Mouse (Mus musculus): ENCODE data around the gene Nckap5.

DNA sequence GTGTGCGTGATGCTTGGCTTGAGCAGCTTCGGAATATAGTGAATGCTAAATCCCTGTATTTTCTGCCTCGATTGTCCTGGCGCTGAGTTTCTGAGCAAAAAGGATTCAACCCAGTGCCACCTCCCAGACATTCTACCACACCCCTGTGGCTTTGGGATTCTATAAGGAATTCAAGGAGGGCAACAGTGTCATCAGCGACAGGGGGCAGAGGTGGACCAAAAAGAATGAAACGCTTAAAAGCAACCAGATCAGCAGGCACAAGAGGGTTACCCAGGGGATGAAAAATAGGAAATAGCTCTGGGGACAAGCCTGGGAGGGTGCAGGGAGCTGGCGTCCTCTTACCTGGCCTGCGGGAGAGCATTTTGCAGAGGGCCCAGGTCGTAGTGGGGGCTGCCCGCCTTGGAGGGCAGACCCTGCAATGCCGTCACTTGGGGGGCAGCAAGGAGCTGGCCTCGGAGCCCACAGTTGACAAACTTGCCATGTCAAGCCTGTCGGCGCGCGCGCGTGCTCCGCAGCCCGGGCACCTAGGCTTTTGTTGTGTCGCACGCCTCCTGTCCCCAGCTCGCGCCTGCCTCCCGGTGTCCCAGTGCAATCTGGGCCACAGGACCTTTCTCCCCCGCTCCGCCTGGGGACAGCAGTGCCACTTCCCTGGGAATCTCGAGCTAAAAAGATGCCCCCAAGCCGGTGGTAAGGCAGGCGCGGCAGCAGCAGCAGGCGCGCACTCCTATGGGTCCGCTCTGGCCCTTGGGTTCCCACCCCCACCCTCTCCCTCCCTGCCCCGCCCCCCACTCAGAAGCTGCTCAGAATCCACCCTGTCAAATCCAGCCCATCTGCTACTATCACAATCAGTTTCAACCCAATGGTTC, 338.2 kb downstream of the Nckap5 start:
- TF ChIP-seq CTCF (IDR thresholded peaks at IDR 0.05; ENCODE audit: control insufficient read depth, insufficient read depth, low read length) (no peak), POLR2A (IDR thresholded peaks at IDR 0.05; ENCODE audit: borderline replicate concordance, control insufficient read depth, low read depth, low read length) (no peak)
